Comparison of ENCODE assay signal across 8 mouse cellular contexts in genomic region chr1:39193862-39194675, GRCm38 (mm10). TPM values are rescaled to one million over a fixed set of nuclear protein-coding genes. Genes with fewer than 3 reads are reported as not detected.
DNase-seq lines count a peak whose midpoint lies in the region; ATAC-seq and TF ChIP-seq lines count a peak whose summit lies in the region.

No protein-coding gene starts in this region.

- TF ChIP-seq CTCF in forebrain, postnatal 0 days (IDR thresholded peaks at IDR 0.05; ENCODE audit: low read depth), result no peak

- no peaks in the 10 kb centered on the region for H3K9me3 ChIP-seq in forebrain, postnatal 0 days (ENCODE audit: low read length)
- no peaks in the 10 kb centered on the region for H3K9me3 ChIP-seq in intestine, embryonic 14.5 days (ENCODE audit: control insufficient read depth, low read length)
- H3K9me3 ChIP-seq in limb, embryonic 13.5 days, result no peaks in the 10 kb centered on the region
- no peaks in the 10 kb centered on the region for H3K9me3 ChIP-seq in neural tube, embryonic 12.5 days

- peak; percentile 88 for ATAC-seq in forebrain, postnatal 0 days
- ATAC-seq in intestine, embryonic 14.5 days (replicated peaks; ENCODE audit: low FRiP score, low TSS enrichment, low read depth), result peak; percentile 56; the same call in 1 of the 2 replicates
- ATAC-seq in limb, embryonic 13.5 days (ENCODE audit: low FRiP score, low read depth), result peak; percentile 37; the same call in 1 of the 2 replicates
- ATAC-seq in neural tube, embryonic 12.5 days (ENCODE audit: low FRiP score, low read depth), result peak; percentile 64

- peak overlapping the region; percentile 54 for H3K27ac ChIP-seq in forebrain, postnatal 0 days (ENCODE audit: low read depth, low read length)
- H3K27ac ChIP-seq in intestine, embryonic 14.5 days (ENCODE audit: low read depth), result no peak overlapping the region
- no peak overlapping the region for H3K27ac ChIP-seq in limb, embryonic 13.5 days
- H3K27ac ChIP-seq in neural tube, embryonic 12.5 days, result no peak overlapping the region

- 1% methylated on average over 64 of the region's 76 CpGs for WGBS in forebrain, postnatal 0 days
- WGBS in intestine, embryonic 14.5 days, result under 1% methylated on average over 68 of the region's 76 CpGs
- WGBS in limb, embryonic 13.5 days, result under 1% methylated on average over 66 of the region's 76 CpGs
- under 1% methylated on average over 74 of the region's 76 CpGs for WGBS in neural tube, embryonic 12.5 days

- H3K9ac ChIP-seq in forebrain, postnatal 0 days, result peak overlapping the region; percentile 71
- peak overlapping the region; percentile 55 for H3K9ac ChIP-seq in intestine, embryonic 14.5 days (ENCODE audit: low read length)
- peak overlapping the region; percentile 73 for H3K9ac ChIP-seq in limb, embryonic 13.5 days
- H3K9ac ChIP-seq in neural tube, embryonic 12.5 days, result peak overlapping the region; percentile 67

- peak overlapping the region; percentile 80 for H3K4me3 ChIP-seq in forebrain, postnatal 0 days (ENCODE audit: low read depth, low read length)
- H3K4me3 ChIP-seq in intestine, embryonic 14.5 days (ENCODE audit: low read depth, low read length), result peak overlapping the region; percentile 62
- H3K4me3 ChIP-seq in limb, embryonic 13.5 days, result peak overlapping the region; percentile 73
- peak overlapping the region; percentile 64 for H3K4me3 ChIP-seq in neural tube, embryonic 12.5 days

- H3K36me3 ChIP-seq in forebrain, postnatal 0 days (ENCODE audit: insufficient read depth), result no peaks in the 10 kb centered on the region
- H3K36me3 ChIP-seq in intestine, embryonic 14.5 days (ENCODE audit: control insufficient read depth, insufficient read depth, low read length), result no peaks in the 10 kb centered on the region
- no peaks in the 10 kb centered on the region for H3K36me3 ChIP-seq in limb, embryonic 13.5 days
- H3K36me3 ChIP-seq in neural tube, embryonic 12.5 days, result no peaks in the 10 kb centered on the region

- no peaks in the 10 kb centered on the region for H3K4me1 ChIP-seq in forebrain, postnatal 0 days (ENCODE audit: insufficient read depth)
- peaks cover 5% of the 10 kb centered on the region; the same call in 1 of the 2 replicates for H3K4me1 ChIP-seq in intestine, embryonic 14.5 days (replicated peaks; ENCODE audit: control insufficient read depth, insufficient read depth, low read length)
- peaks cover 29% of the 10 kb centered on the region for H3K4me1 ChIP-seq in limb, embryonic 13.5 days
- H3K4me1 ChIP-seq in neural tube, embryonic 12.5 days, result peaks cover 24% of the 10 kb centered on the region

- DNase-seq in heart, adult 18-20 months, result peak; percentile 44 to 65
- DNase-seq in heart, adult 8-10 months (ENCODE audit: low spot score), result no peak
- DNase-seq in cerebellum, adult 11 months, result peak; percentile 34
- DNase-seq in forebrain, postnatal 0 days, result peak; percentile 58
- peak; percentile 79 for DNase-seq in intestine, embryonic 14.5 days (ENCODE audit: low spot score)
- DNase-seq in urinary bladder, postnatal 25 days (ENCODE audit: low spot score), result peak; percentile 44

- H3K4me2 ChIP-seq in forebrain, postnatal 0 days (ENCODE audit: low read depth), result peak overlapping the region; percentile 99
- peak overlapping the region; percentile 100 for H3K4me2 ChIP-seq in intestine, embryonic 14.5 days (ENCODE audit: low read length)
- H3K4me2 ChIP-seq in limb, embryonic 13.5 days (replicated peaks), result peak overlapping the region; percentile 98
- H3K4me2 ChIP-seq in neural tube, embryonic 12.5 days (replicated peaks), result peak overlapping the region; percentile 100

- peaks cover 21% of the 10 kb centered on the region for H3K27me3 ChIP-seq in forebrain, postnatal 0 days (ENCODE audit: insufficient read depth, low read length)
- H3K27me3 ChIP-seq in intestine, embryonic 14.5 days (replicated peaks; ENCODE audit: control insufficient read depth, insufficient read depth, low read length), result peaks cover 42% of the 10 kb centered on the region
- H3K27me3 ChIP-seq in limb, embryonic 13.5 days, result peaks cover 69% of the 10 kb centered on the region
- H3K27me3 ChIP-seq in neural tube, embryonic 12.5 days (replicated peaks), result peaks cover 49% of the 10 kb centered on the region

RNA-seq across cellular contexts. Expression of gene Npas2, which starts 0.5 kb away (rescaled TPM):
- total RNA-seq in heart, adult 18-20 months (2021), result 1 to 10 TPM; 5.3 to 6.6 TPM
- total RNA-seq in heart, adult 8-10 months (2022), result 1 to 10 TPM in 3 of 4 experiments, under 1 TPM in 1; 0.92 to 1.9 (median 1.6) TPM
- total RNA-seq in forebrain, postnatal 0 days (2014; rRNA removed), result 4.6 and 13.1 TPM in 2 replicates
- 3.0 and 3.3 TPM in 2 replicates for polyA plus RNA-seq in forebrain, postnatal 0 days (2015; fragmentation: Nextera tagmentation; extraction: Ambion mirVana)
- polyA plus RNA-seq in intestine, embryonic 14.5 days (2014; fragmentation: Nextera tagmentation; extraction: Ambion mirVana), result 0.27 and 0.28 TPM in 2 replicates
- polyA plus RNA-seq in limb, embryonic 13.5 days (2015; fragmentation: Nextera tagmentation; extraction: Ambion mirVana), result 0.72 and 0.80 TPM in 2 replicates
- 0.08 and 0.22 TPM in 2 replicates for polyA plus RNA-seq in neural tube, embryonic 12.5 days (2016; fragmentation: Nextera tagmentation; extraction: Ambion mirVana)

Comparison
In these comparisons a context has a peak if more than half of its experiments do, and no peak if none do; other contexts are left out.
1. ATAC-seq: peak in every context shown above with its lines; median percentile 88 in forebrain, postnatal 0 days; 64 in neural tube, embryonic 12.5 days; 56 in intestine, embryonic 14.5 days; 37 in limb, embryonic 13.5 days.